Mouse (Mus musculus): ENCODE measurements around the gene Hsd3b2. TPM values are rescaled to one million over a fixed set of nuclear protein-coding genes. Genes with fewer than 3 reads are reported as not detected.

Gene Hsd3b2
- polyA plus RNA-seq, 1 experiment from 2014 or later = not detected

Other genes with a start within 250 kb of the Hsd3b2 start
- gene Hsd3b4, start 214.0 kb downstream of the Hsd3b2 start, polyA plus RNA-seq (2016; fragmentation: Nextera tagmentation; extraction: Ambion mirVana) = not detected in 2 replicates
- gene Gm10681, start 135.7 kb downstream of the Hsd3b2 start, polyA plus RNA-seq (2016; fragmentation: Nextera tagmentation; extraction: Ambion mirVana) = not detected in 2 replicates
- not detected in 2 replicates for gene Hsd3b5, start 94.3 kb downstream of the Hsd3b2 start, polyA plus RNA-seq (2016; fragmentation: Nextera tagmentation; extraction: Ambion mirVana)
- 0.18 and 0.25 TPM in 2 replicates for gene Hsd3b3, start 38.6 kb upstream of the Hsd3b2 start, polyA plus RNA-seq (2016; fragmentation: Nextera tagmentation; extraction: Ambion mirVana)
- gene Hsd3b6, start 89.9 kb upstream of the Hsd3b2 start, polyA plus RNA-seq (2016; fragmentation: Nextera tagmentation; extraction: Ambion mirVana) = 35.1 and 38.4 TPM in 2 replicates
- gene Hsd3b1, start 135.3 kb upstream of the Hsd3b2 start, polyA plus RNA-seq (2016; fragmentation: Nextera tagmentation; extraction: Ambion mirVana) = 0.68 and 0.79 TPM in 2 replicates
- not detected in 2 replicates for gene Hao2, start 168.7 kb upstream of the Hsd3b2 start, polyA plus RNA-seq (2016; fragmentation: Nextera tagmentation; extraction: Ambion mirVana)